Mouse (Mus musculus) sigmoid colon, adult 10 weeks (tissue): ENCODE measurements around the gene Tigd2. TPM values are rescaled to one million over a fixed set of nuclear protein-coding genes. Genes with fewer than 3 reads are reported as not detected.

Source experiments
- polyA plus RNA-seq: library from polyadenylated mRNA; stranded (reverse); fragments of 350-450 nt; fragmentation: Illumina TruSeq; extraction: RNeasy Lipid Tissue Mini Kit (QIAGEN cat#74804); gene quantifications from one replicate; pipeline ENCODE4 v1.2.3, GENCODE M21; 2014; ENCODE audit warnings: low read depth, low replicate concordance

The Tigd2 gene
- polyA plus RNA-seq, result 34.4 TPM

GRCm38 (mm10) chr6:59208685-59209298, at the start of gene Tigd2:
Gene Tigd2 (plus strand): TSS chr6:59208870.

Other genes with a start within 250 kb of the Tigd2 start
- gene Fam13a, start 184.3 kb upstream of the Tigd2 start, polyA plus RNA-seq, result 43.0 TPM
- gene Gprin3, start 217.4 kb downstream of the Tigd2 start, polyA plus RNA-seq, result 28.2 TPM